Mouse (Mus musculus) megakaryocyte, embryonic 14.5 days (primary cell): ENCODE results near the gene Galnt17. TPM values are rescaled to one million over a fixed set of nuclear protein-coding genes. Genes with fewer than 3 reads are reported as not detected.

ENCODE experiments used
- H3K27me3 ChIP-seq: replicated peaks from 2 replicates; pipeline ENCODE3; 2012; ENCODE audit warnings: inconsistent platforms
- H3K36me3 ChIP-seq: replicated peaks from 2 replicates; pipeline ENCODE3; 2012; ENCODE audit warnings: low read length, inconsistent platforms, mixed read lengths
- H3K4me1 ChIP-seq: 2 replicates; pipeline ENCODE4 v1.6.1; 2012; ENCODE audit warnings: inconsistent platforms
- H3K4me3 ChIP-seq: replicated peaks from 2 replicates; pipeline ENCODE3; 2012; ENCODE audit warnings: moderate library complexity, mild to moderate bottlenecking, inconsistent platforms
- H3K9me3 ChIP-seq: 2 replicates; pipeline ENCODE4 v1.6.1; 2012; ENCODE audit warnings: inconsistent platforms
- FLI1 ChIP-seq: IDR thresholded peaks from 2 replicates; pipeline ENCODE4 v1.6.1; 2012; ENCODE audit warnings: low read length, inconsistent platforms, mixed read lengths
- GATA1 ChIP-seq: IDR thresholded peaks from 3 replicates; pipeline ENCODE4 v1.6.1; 2012; ENCODE audit warnings: mixed read lengths, low read length, inconsistent platforms, borderline replicate concordance
- polyA plus RNA-seq: library from polyadenylated mRNA; stranded (reverse); fragments of >175 nt; gene quantifications from 2 replicates; pipeline ENCODE4 v1.2.3, GENCODE M21; 2012; ENCODE audit warnings: low replicate concordance; ENCODE audit not compliant: insufficient read depth

The Galnt17 gene
- polyA plus RNA-seq, 1 experiment, result not detected

- TF ChIP-seq GATA1, result no peak
- Histone ChIP-seq H3K27me3 (peaks cover 11% of the 10 kb centered on the region), H3K4me1 (no peaks in the 10 kb centered on the region; the same call in 1 of the 2 replicates), H3K9me3 (peaks cover 48% of the 10 kb centered on the region), H3K36me3 (no peaks in the 10 kb centered on the region), H3K4me3 (no peak overlapping the region)
Measured at GRCm38 (mm10) chr5:131301526-131301925, 6.8 kb downstream of the Galnt17 start.

GRCm38 (mm10) chr5:131293726-131294449, 14.4 kb downstream of the Galnt17 start:
- no peak overlapping the region for H3K4me3 ChIP-seq
- no peaks in the 10 kb centered on the region for H3K27me3 ChIP-seq
- TF ChIP-seq FLI1 (no peak), GATA1 (no peak)
- H3K9me3 ChIP-seq, result peaks cover 70% of the 10 kb centered on the region
- H3K36me3 ChIP-seq, result no peaks in the 10 kb centered on the region
- H3K4me1 ChIP-seq, result no peaks in the 10 kb centered on the region

- TF ChIP-seq GATA1 (no peak), FLI1 (no peak)
- Histone ChIP-seq H3K4me3 (no peak overlapping the region), H3K27me3 (no peaks in the 10 kb centered on the region), H3K36me3 (no peaks in the 10 kb centered on the region), H3K4me1 (no peaks in the 10 kb centered on the region), H3K9me3 (peaks cover 56% of the 10 kb centered on the region)
Measured at GRCm38 (mm10) chr5:131287091-131287490, 21.2 kb downstream of the Galnt17 start.

GRCm38 (mm10) chr5:131286680-131287079, 21.6 kb downstream of the Galnt17 start:
- Histone ChIP-seq H3K4me1 (no peaks in the 10 kb centered on the region), H3K36me3 (no peaks in the 10 kb centered on the region), H3K4me3 (no peak overlapping the region), H3K9me3 (peaks cover 57% of the 10 kb centered on the region), H3K27me3 (no peaks in the 10 kb centered on the region)
- TF ChIP-seq GATA1 (no peak), FLI1 (no peak)

GRCm38 (mm10) chr5:131280349-131280748, 27.9 kb downstream of the Galnt17 start:
- no peaks in the 10 kb centered on the region for H3K27me3 ChIP-seq
- H3K4me1 ChIP-seq, result no peaks in the 10 kb centered on the region
- no peaks in the 10 kb centered on the region for H3K36me3 ChIP-seq
- no peak overlapping the region for H3K4me3 ChIP-seq
- H3K9me3 ChIP-seq, result peaks cover 54% of the 10 kb centered on the region
- TF ChIP-seq GATA1, result no peak

- TF ChIP-seq GATA1, result no peak
- TF ChIP-seq FLI1, result no peak
- H3K4me1 ChIP-seq, result no peaks in the 10 kb centered on the region
- peaks cover 56% of the 10 kb centered on the region for H3K9me3 ChIP-seq
- H3K36me3 ChIP-seq, result no peaks in the 10 kb centered on the region
- no peaks in the 10 kb centered on the region for H3K27me3 ChIP-seq
- H3K4me3 ChIP-seq, result no peak overlapping the region
Measured at GRCm38 (mm10) chr5:131279286-131279685, 29.0 kb downstream of the Galnt17 start.

GRCm38 (mm10) chr5:131277227-131277626, 31.1 kb downstream of the Galnt17 start:
- no peaks in the 10 kb centered on the region for H3K27me3 ChIP-seq
- TF ChIP-seq FLI1 (no peak), GATA1 (no peak)
- no peaks in the 10 kb centered on the region for H3K36me3 ChIP-seq
- peaks cover 48% of the 10 kb centered on the region for H3K9me3 ChIP-seq
- H3K4me3 ChIP-seq, result no peak overlapping the region
- no peaks in the 10 kb centered on the region for H3K4me1 ChIP-seq

- Histone ChIP-seq H3K4me3 (no peak overlapping the region), H3K36me3 (no peaks in the 10 kb centered on the region), H3K4me1 (no peaks in the 10 kb centered on the region), H3K27me3 (no peaks in the 10 kb centered on the region), H3K9me3 (peaks cover 75% of the 10 kb centered on the region)
- TF ChIP-seq FLI1 (no peak), GATA1 (no peak)
Measured at GRCm38 (mm10) chr5:131266291-131266690, 42.0 kb downstream of the Galnt17 start.

GRCm38 (mm10) chr5:131264145-131264544, 44.2 kb downstream of the Galnt17 start:
- Histone ChIP-seq H3K4me3 (peak overlapping the region; percentile 42), H3K27me3 (no peaks in the 10 kb centered on the region), H3K4me1 (no peaks in the 10 kb centered on the region), H3K36me3 (no peaks in the 10 kb centered on the region), H3K9me3 (peaks cover 69% of the 10 kb centered on the region)
- TF ChIP-seq FLI1, result no peak
- TF ChIP-seq GATA1, result no peak

GRCm38 (mm10) chr5:131250701-131251636, 57.3 kb downstream of the Galnt17 start:
- H3K36me3 ChIP-seq, result no peaks in the 10 kb centered on the region
- peaks cover 46% of the 10 kb centered on the region for H3K9me3 ChIP-seq
- TF ChIP-seq FLI1, result no peak
- TF ChIP-seq GATA1, result no peak
- H3K27me3 ChIP-seq, result no peaks in the 10 kb centered on the region
- no peak overlapping the region for H3K4me3 ChIP-seq
- H3K4me1 ChIP-seq, result no peaks in the 10 kb centered on the region
